Mouse (Mus musculus) cortical plate, adult 2 months (tissue): Measurements from ENCODE around the gene Ccdc54. TPM values are rescaled to one million over a fixed set of nuclear protein-coding genes. Genes with fewer than 3 reads are reported as not detected.

ENCODE experiments used
- H3K27ac ChIP-seq: fragments of 200-500 bp; 2 replicates; pipeline ENCODE4 v1.5.1; 2012; ENCODE audit warnings: low read length, control low read depth, inconsistent platforms; ENCODE audit not compliant: insufficient read depth
- H3K4me1 ChIP-seq: fragments of 200-500 bp; 2 replicates; pipeline ENCODE4 v1.6.1; 2011; ENCODE audit warnings: low read length; ENCODE audit not compliant: control insufficient read depth, insufficient read depth
- H3K4me3 ChIP-seq: fragments of 200-500 bp; 2 replicates; pipeline ENCODE4 v1.5.1; 2011; ENCODE audit warnings: mild to moderate bottlenecking, low read length, control low read depth; ENCODE audit not compliant: insufficient read depth
- CTCF ChIP-seq: fragments of 200-500 bp; IDR thresholded peaks from 2 replicates; pipeline ENCODE4 v1.5.1; 2011; ENCODE audit warnings: mild to moderate bottlenecking, control low read depth, low read length; ENCODE audit not compliant: insufficient read depth; ENCODE audit errors: extremely low read depth
- POLR2A ChIP-seq: fragments of 200-500 bp; IDR thresholded peaks from 2 replicates; pipeline ENCODE4 v1.6.1; 2011; ENCODE audit warnings: mild to moderate bottlenecking, low read length, control low read depth; ENCODE audit not compliant: insufficient read depth; ENCODE audit errors: extremely low read depth
- polyA plus RNA-seq: library from polyadenylated mRNA; depleted of rRNA; stranded (reverse); fragments of >200 nt; gene quantifications from 2 replicates; pipeline ENCODE4 v1.2.3, GENCODE M21; 2012; rRNA removed

The Ccdc54 gene
- polyA plus RNA-seq: 0.08 TPM in 1 of 2 replicates, not detected in the other

DNA sequence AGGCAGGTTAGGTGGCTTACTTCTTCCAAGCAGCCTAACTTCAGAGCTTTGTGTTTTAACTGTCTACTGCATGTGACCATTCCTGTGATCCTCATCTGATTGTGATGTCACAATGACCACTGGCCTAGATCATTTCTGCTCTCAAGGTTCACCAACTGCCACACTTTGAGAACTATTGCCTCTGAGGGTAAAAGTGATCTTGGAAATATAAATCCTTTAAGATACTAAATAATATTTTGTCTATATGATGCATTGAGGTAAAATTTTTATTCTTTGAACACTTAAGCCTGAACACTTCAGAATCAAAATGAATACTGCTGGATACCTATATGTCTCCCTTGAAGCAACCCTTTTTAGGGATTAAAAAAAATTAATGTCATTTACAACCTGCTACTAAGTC, at the start of gene Ccdc54:
Gene Ccdc54, minus strand, starts transcription at position 101 of the 400 bp plus-strand sequence.
- no peak within 1 kb of the TSS for H3K4me3 ChIP-seq
- H3K27ac ChIP-seq: no peak within 1 kb of the TSS
- no peak for TF ChIP-seq CTCF
- TF ChIP-seq POLR2A: no peak
- no peaks in the 10 kb centered on the region for H3K4me1 ChIP-seq

DNA sequence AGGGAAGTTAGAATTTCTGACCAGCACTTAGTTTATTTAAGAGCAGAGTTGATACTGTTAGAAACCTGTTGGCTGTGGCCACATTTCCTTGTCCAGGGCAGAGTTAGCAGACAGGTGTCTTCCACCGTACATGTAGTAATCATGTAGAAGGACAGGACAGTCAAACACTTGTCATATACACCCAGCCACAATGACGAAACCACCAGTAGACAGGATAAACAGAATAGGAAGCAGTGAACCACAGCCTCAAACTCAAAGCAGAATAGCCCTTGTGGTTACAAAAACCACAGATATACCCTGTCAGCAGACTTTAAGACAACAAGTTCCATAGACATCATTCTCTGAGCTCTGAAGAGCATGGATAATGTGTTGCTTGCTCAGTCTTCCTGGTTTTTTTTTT, 41.6 kb upstream of the Ccdc54 start:
- Histone ChIP-seq H3K27ac (no peak overlapping the region), H3K4me3 (no peak overlapping the region), H3K4me1 (no peaks in the 10 kb centered on the region)
- TF ChIP-seq CTCF (no peak), POLR2A (no peak)

DNA sequence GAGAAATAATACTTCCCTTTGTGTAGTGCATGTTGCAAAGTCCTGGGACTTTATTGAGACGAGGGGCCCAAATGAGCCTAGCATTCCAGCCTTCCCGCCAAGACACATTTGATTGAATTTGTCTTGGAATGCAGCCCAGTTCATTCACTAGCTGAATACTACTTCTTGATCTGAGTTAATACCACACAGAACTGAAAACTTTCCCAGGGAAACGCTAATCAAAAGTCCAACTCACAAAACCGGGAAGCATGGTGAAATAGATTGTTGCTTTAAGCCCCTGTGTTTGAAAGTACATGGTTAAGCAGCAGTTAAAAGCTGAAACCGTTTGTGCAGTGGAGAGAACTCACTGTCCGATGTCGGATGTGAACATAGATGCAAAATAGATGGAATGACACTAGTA, 24.6 kb upstream of the Ccdc54 start:
- H3K4me3 ChIP-seq: no peak overlapping the region
- no peak for TF ChIP-seq CTCF
- no peak for TF ChIP-seq POLR2A
- H3K4me1 ChIP-seq: no peaks in the 10 kb centered on the region
- no peak overlapping the region for H3K27ac ChIP-seq

DNA sequence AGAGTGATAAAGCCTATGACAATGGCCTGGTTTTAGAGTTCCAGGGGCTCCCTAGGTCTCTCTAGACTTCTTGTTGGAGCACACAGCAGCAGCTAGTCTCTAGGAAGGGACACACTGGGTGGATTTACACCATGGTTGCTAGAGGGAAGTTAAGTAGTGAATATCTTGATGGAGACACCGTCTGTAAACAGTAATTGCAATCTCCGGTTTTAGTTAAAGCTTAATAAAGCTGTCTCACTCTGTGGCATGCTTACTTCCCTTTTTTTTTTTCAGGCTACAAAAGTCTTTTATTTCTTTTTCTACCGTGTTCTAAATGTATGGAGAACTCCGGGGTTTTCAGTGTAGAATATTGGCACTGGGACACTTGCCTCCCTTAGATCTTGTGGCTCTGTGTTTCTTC, 22.0 kb upstream of the Ccdc54 start:
- H3K4me1 ChIP-seq: no peaks in the 10 kb centered on the region
- H3K4me3 ChIP-seq: no peak overlapping the region
- TF ChIP-seq CTCF (no peak), POLR2A (no peak)
- H3K27ac ChIP-seq: no peak overlapping the region

DNA sequence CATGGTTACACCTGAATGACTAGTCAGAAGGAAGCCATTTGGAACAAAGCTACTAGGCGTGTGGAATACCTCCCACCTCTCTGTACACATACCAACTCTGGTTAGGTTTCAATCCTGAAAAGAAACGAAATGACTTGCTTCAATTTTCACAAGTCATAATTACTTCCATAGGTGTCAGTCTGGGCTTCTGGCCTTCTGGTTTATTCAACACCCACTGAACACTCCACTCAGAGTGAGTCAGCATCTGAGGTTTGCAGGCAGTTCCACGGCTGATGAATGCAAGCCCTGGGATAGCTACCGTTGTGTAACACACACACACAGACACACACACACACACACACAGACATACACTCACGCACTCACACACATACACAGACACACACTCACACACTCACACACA, 19.6 kb upstream of the Ccdc54 start:
- Histone ChIP-seq H3K4me3 (no peak overlapping the region), H3K27ac (no peak overlapping the region), H3K4me1 (no peaks in the 10 kb centered on the region)
- TF ChIP-seq POLR2A (no peak), CTCF (no peak)

DNA sequence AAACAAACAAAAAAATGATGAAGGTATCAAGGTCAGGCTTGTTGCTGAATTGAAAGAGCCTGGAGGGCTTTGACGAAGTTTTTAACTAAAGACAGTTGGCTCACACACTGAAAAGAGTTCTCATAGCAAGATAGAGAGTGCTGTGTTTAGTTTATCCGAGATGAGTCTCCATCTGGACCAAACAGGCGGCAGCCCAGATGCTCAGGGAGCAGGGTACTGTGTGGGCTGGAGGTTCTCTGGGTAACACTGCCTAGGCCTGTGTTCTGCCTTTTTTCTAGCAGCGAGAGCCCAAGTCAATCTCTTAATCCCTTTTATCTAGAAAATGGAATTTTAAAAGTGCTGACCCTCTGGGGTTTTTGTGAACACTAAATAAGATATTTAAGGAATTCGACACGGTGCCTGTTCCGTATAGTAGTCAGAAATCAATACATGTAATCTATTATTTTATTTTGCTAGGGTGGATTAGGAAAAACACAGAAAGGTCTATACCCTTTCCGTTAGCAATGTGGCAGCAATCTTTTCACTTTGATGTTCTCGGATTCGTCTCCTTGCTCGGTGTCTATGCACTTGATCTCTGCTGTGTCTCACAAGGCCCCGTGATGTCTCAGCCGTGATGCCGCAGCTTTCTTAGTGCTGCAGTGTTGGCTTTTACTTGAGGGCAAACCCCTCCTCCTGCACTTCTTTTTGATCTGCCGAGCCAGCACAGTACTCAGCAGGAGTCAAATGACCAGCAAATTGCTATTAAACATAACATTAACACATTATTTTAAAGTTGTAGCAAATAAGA, 17.0 kb upstream of the Ccdc54 start:
- no peak for TF ChIP-seq POLR2A
- no peak for TF ChIP-seq CTCF
- H3K27ac ChIP-seq: no peak overlapping the region
- no peaks in the 10 kb centered on the region for H3K4me1 ChIP-seq

DNA sequence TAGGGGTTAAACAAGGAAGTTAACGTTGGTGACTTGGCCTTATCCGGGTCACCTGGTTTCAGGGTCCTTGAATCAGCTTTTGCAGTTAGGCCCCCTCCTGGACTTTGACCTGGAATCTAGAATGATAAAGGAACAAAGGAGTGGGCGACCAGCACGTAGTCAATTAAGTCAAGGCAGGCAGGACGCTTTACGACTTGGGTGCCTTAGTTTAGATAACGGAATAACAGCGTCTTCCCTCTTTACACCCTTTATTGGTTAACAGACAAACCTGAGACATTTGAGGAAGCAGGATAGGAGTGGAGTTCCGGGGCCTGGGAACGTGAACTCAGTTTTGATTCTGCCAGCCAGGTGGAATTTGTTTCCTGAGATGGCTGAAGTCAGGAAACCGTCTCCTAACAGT, 13.9 kb upstream of the Ccdc54 start:
- Histone ChIP-seq H3K27ac (no peak overlapping the region), H3K4me3 (no peak overlapping the region), H3K4me1 (no peaks in the 10 kb centered on the region)
- no peak for TF ChIP-seq POLR2A
- TF ChIP-seq CTCF: no peak

More for the DNA sequence above, 17.0 kb upstream of the Ccdc54 start:
- no peak overlapping the region for H3K4me3 ChIP-seq

DNA sequence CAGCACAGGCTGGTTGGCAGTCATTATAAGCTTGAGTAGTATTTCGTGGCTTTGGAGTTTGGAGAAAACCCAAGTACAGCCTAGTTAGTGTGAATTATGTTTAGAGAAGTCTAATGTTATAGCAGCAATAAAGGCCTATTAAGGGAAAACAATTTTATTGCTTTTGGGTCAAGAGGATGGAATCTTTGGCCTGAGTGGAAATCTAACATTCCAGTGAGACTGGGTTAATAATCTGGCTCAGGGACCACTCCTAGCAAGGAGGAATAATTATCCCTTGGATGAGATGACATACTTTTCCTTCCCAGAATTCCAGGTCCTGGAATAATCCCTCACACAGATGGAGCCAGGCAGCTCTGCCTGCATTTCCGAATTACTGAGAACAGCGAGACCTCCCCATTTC, 11.0 kb upstream of the Ccdc54 start:
- TF ChIP-seq POLR2A: no peak
- no peak for TF ChIP-seq CTCF
- Histone ChIP-seq H3K4me1 (no peaks in the 10 kb centered on the region), H3K4me3 (no peak overlapping the region), H3K27ac (no peak overlapping the region)

DNA sequence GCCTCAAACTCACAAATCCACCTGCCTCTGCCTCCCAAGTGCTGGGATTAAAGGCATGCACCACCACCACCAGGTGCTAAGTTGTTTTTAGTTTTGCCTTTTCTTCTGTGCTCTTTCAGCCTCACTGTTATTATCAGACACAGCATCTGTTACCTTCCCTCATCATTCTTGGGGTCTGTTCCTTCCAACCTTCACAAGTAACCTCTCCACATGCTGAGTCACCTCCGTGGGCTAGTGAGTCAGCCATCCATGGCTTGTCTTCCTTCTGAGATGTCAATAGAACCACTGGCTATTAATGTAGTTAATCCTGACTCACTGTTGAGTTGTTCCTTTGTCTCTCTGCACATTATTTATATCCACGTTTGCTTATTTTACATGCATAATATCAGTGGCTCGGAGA, 9.7 kb upstream of the Ccdc54 start:
- Histone ChIP-seq H3K4me3 (no peak overlapping the region), H3K27ac (no peak overlapping the region), H3K4me1 (no peaks in the 10 kb centered on the region)
- TF ChIP-seq CTCF: no peak
- no peak for TF ChIP-seq POLR2A

DNA sequence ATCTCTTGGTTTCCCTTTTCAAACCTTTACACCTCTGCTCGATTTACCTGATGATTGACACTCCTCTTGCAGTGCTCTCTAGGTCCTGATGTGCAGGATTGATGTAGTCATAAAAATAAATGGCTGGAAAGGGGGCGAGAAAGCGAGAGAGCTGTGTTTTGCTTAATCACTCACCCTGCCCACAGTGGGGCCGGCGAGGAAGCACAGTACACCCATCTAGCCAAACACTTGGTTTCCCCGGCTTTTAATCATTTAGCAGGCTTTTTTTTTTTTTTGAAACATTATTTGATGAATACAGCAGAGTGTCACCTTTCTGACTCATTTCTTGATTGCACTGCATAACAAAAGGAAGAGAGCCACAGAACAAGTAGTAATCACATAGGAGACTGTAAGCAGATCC, 5.7 kb upstream of the Ccdc54 start:
- no peak overlapping the region for H3K27ac ChIP-seq
- no peaks in the 10 kb centered on the region for H3K4me1 ChIP-seq
- no peak overlapping the region for H3K4me3 ChIP-seq
- TF ChIP-seq POLR2A: no peak
- TF ChIP-seq CTCF: no peak
